Mouse (Mus musculus) limb, embryonic 12.5 days (tissue): ENCODE data around the gene Csk. TPM values are rescaled to one million over a fixed set of nuclear protein-coding genes. Genes with fewer than 3 reads are reported as not detected.

ENCODE experiments used
- ATAC-seq: fragments of 200-750 bp; cut with Nextera tagmentation; 2 replicates; pipeline ENCODE4 v1.8.0; 2017; ENCODE audit warnings: low read depth, moderate TSS enrichment; ENCODE audit not compliant: insufficient number of reproducible peaks, insufficient read depth, low FRiP score, low TSS enrichment
- H3K27ac ChIP-seq: fragments of 300-500 bp; sonication (generic); 2 replicates; pipeline ENCODE4 v1.5.1; 2016; ENCODE audit warnings: mild to moderate bottlenecking, moderate library complexity
- H3K27me3 ChIP-seq: fragments of 300-500 bp; sonication (generic); 2 replicates; pipeline ENCODE4 v1.6.1; 2016; ENCODE audit warnings: mild to moderate bottlenecking, moderate library complexity
- H3K36me3 ChIP-seq: fragments of 300-500 bp; sonication (generic); 2 replicates; pipeline ENCODE4 v1.6.1; 2016; ENCODE audit warnings: mild to moderate bottlenecking, moderate library complexity
- H3K4me1 ChIP-seq: fragments of 300-500 bp; sonication (generic); replicated peaks from 2 replicates; pipeline ENCODE4 v1.6.1; 2016
- H3K4me2 ChIP-seq: fragments of 300-500 bp; sonication (generic); 2 replicates; pipeline ENCODE4 v1.6.1; 2016; ENCODE audit warnings: mild to moderate bottlenecking, moderate library complexity
- H3K4me3 ChIP-seq: fragments of 300-500 bp; sonication (generic); replicated peaks from 2 replicates; pipeline ENCODE4 v1.5.1; 2016; ENCODE audit warnings: mild to moderate bottlenecking
- H3K9ac ChIP-seq: fragments of 300-500 bp; sonication (generic); replicated peaks from 2 replicates; pipeline ENCODE4 v1.6.1; 2016; ENCODE audit warnings: mild to moderate bottlenecking, moderate library complexity
- H3K9me3 ChIP-seq: fragments of 300-500 bp; sonication (generic); 2 replicates; pipeline ENCODE4 v1.6.1; 2016; ENCODE audit warnings: mild to moderate bottlenecking, moderate library complexity
- WGBS: fragments of 180-500 bp; shearing (Covaris S2); methylation state at CpG from one replicate; pipeline ENCODE4 v1.1.7; 2016; 5-methylcytosine and 5-hydroxymethylcytosine counted together
- polyA plus RNA-seq: library from polyadenylated mRNA; unstranded; fragments of >200 nt; fragmentation: Nextera tagmentation; extraction: Ambion mirVana; gene quantifications from 2 replicates; pipeline ENCODE4 v1.2.1, GENCODE M21; 2016

Csk gene
- polyA plus RNA-seq, 1 experiment from 2014 or later: 33.9 TPM

- Histone ChIP-seq H3K4me2 (no peak overlapping the region), H3K4me1 (0 out of 2 replicates have a peak, but pooled peaks cover 6% of the 10 kb centered on the region), H3K27me3 (peaks cover 23% of the 10 kb centered on the region), H3K9ac (no peak overlapping the region), H3K9me3 (no peaks in the 10 kb centered on the region), H3K4me3 (no peak overlapping the region), H3K27ac (no peak overlapping the region), H3K36me3 (no peaks in the 10 kb centered on the region)
- 65% methylated on average over 4 of the region's 4 CpGs for WGBS
- no peak for ATAC-seq
Measured at GRCm38 (mm10) chr9:57657843-57658242, 4.4 kb upstream of the Csk start.

- no peak overlapping the region for H3K4me2 ChIP-seq
- no peak overlapping the region for H3K4me3 ChIP-seq
- no peaks in the 10 kb centered on the region for H3K36me3 ChIP-seq
- no peak for ATAC-seq
- 0 out of 2 replicates have a peak, but pooled peaks cover 8% of the 10 kb centered on the region for H3K4me1 ChIP-seq
- H3K9ac ChIP-seq: no peak overlapping the region
- H3K27me3 ChIP-seq: peaks cover 24% of the 10 kb centered on the region
- no peak overlapping the region for H3K27ac ChIP-seq
- H3K9me3 ChIP-seq: no peaks in the 10 kb centered on the region
- WGBS: 86% methylated on average over 19 of the region's 19 CpGs
Measured at GRCm38 (mm10) chr9:57656631-57657350, 3.4 kb upstream of the Csk start.

- Histone ChIP-seq H3K4me1 (peaks cover 16% of the 10 kb centered on the region), H3K27me3 (peaks cover 24% of the 10 kb centered on the region), H3K36me3 (no peaks in the 10 kb centered on the region), H3K9me3 (no peaks in the 10 kb centered on the region), H3K9ac (no peak overlapping the region; the same call in 1 of the 2 replicates), H3K4me2 (peak overlapping the region; percentile 54), H3K4me3 (peak overlapping the region; percentile 19; the same call in 1 of the 2 replicates), H3K27ac (no peak overlapping the region)
- 4% methylated on average over 11 of the region's 11 CpGs for WGBS
- ATAC-seq: no peak
Measured at GRCm38 (mm10) chr9:57655749-57656148, 2.3 kb upstream of the Csk start.

- 79% methylated on average over 1 of the region's 1 CpGs for whole genome bisulfite sequencing
- ATAC-seq: no peak
Measured at GRCm38 (mm10) chr9:57654966-57655365, 1.5 kb upstream of the Csk start.

GRCm38 (mm10) chr9:57652855-57653254 lies 576 bp downstream of the Csk start:
- ATAC-seq: no peak
- peaks cover 21% of the 10 kb centered on the region for H3K4me1 ChIP-seq
- WGBS: 42% methylated on average over 3 of the region's 3 CpGs
- no peak overlapping the region for H3K27ac ChIP-seq
- H3K9me3 ChIP-seq: no peaks in the 10 kb centered on the region
- H3K36me3 ChIP-seq: no peaks in the 10 kb centered on the region
- no peak overlapping the region for H3K4me3 ChIP-seq
- H3K9ac ChIP-seq: no peak overlapping the region
- no peak overlapping the region for H3K4me2 ChIP-seq
- H3K27me3 ChIP-seq: peaks cover 24% of the 10 kb centered on the region

More at GRCm38 (mm10) chr9:57654966-57655365, 1.5 kb upstream of the Csk start:
- H3K4me3 ChIP-seq: no peak overlapping the region
- H3K9ac ChIP-seq: no peak overlapping the region
- H3K4me2 ChIP-seq: no peak overlapping the region
- H3K4me1 ChIP-seq: peaks cover 21% of the 10 kb centered on the region
- peaks cover 24% of the 10 kb centered on the region for H3K27me3 ChIP-seq
- H3K9me3 ChIP-seq: no peaks in the 10 kb centered on the region
- H3K27ac ChIP-seq: no peak overlapping the region
- H3K36me3 ChIP-seq: no peaks in the 10 kb centered on the region

- Histone ChIP-seq H3K36me3 (no peaks in the 10 kb centered on the region), H3K27ac (no peak overlapping the region), H3K27me3 (peaks cover 24% of the 10 kb centered on the region), H3K9ac (no peak overlapping the region), H3K4me2 (no peak overlapping the region), H3K4me1 (peaks cover 21% of the 10 kb centered on the region), H3K4me3 (no peak overlapping the region), H3K9me3 (no peaks in the 10 kb centered on the region)
- no peak for ATAC-seq
- WGBS: 70% methylated on average over 9 of the region's 9 CpGs
Measured at GRCm38 (mm10) chr9:57652351-57652750, 1.1 kb downstream of the Csk start.

GRCm38 (mm10) chr9:57650786-57651311 lies 2.6 kb downstream of the Csk start:
- H3K36me3 ChIP-seq: no peaks in the 10 kb centered on the region
- no peak overlapping the region for H3K4me3 ChIP-seq
- peaks cover 24% of the 10 kb centered on the region for H3K27me3 ChIP-seq
- H3K27ac ChIP-seq: no peak overlapping the region
- H3K4me1 ChIP-seq: peaks cover 17% of the 10 kb centered on the region
- H3K4me2 ChIP-seq: no peak overlapping the region
- no peak overlapping the region; the same call in 1 of the 2 replicates for H3K9ac ChIP-seq
- no peaks in the 10 kb centered on the region for H3K9me3 ChIP-seq
- ATAC-seq: peak; percentile 60
- WGBS: 11% methylated on average over 6 of the region's 6 CpGs

GRCm38 (mm10) chr9:57650130-57650785 lies 3.2 kb downstream of the Csk start:
- no peaks in the 10 kb centered on the region for H3K36me3 ChIP-seq
- H3K9me3 ChIP-seq: no peaks in the 10 kb centered on the region
- peaks cover 17% of the 10 kb centered on the region for H3K4me1 ChIP-seq
- ATAC-seq: no peak
- no peak overlapping the region for H3K9ac ChIP-seq
- peaks cover 24% of the 10 kb centered on the region for H3K27me3 ChIP-seq
- no peak overlapping the region for H3K4me3 ChIP-seq
- WGBS: 83% methylated on average over 6 of the region's 6 CpGs
- H3K4me2 ChIP-seq: no peak overlapping the region
- H3K27ac ChIP-seq: no peak overlapping the region

GRCm38 (mm10) chr9:57647286-57648108 lies 5.9 kb downstream of the Csk start:
- H3K9ac ChIP-seq: no peak overlapping the region
- no peak overlapping the region for H3K4me2 ChIP-seq
- H3K27me3 ChIP-seq: no peaks in the 10 kb centered on the region
- no peak overlapping the region for H3K4me3 ChIP-seq
- no peak for ATAC-seq
- peaks cover 33% of the 10 kb centered on the region for H3K4me1 ChIP-seq
- 77% methylated on average over 4 of the region's 4 CpGs for WGBS
- 0 out of 2 replicates have a peak, but pooled peaks cover 3% of the 10 kb centered on the region for H3K36me3 ChIP-seq
- no peak overlapping the region for H3K27ac ChIP-seq
- no peaks in the 10 kb centered on the region for H3K9me3 ChIP-seq

- WGBS: 61% methylated on average over 12 of the region's 12 CpGs
Measured at GRCm38 (mm10) chr9:57646551-57647103, 6.8 kb downstream of the Csk start.

More at GRCm38 (mm10) chr9:57646551-57647103, 6.8 kb downstream of the Csk start:
- Histone ChIP-seq H3K4me1 (peaks cover 41% of the 10 kb centered on the region), H3K4me3 (no peak overlapping the region), H3K9me3 (no peaks in the 10 kb centered on the region), H3K27me3 (no peaks in the 10 kb centered on the region), H3K27ac (no peak overlapping the region), H3K4me2 (no peak overlapping the region), H3K9ac (no peak overlapping the region), H3K36me3 (peaks cover 10% of the 10 kb centered on the region)
- no peak for ATAC-seq
